Comparison of ENCODE assay signal across 1 mouse cellular context in genomic region chr5:76950343-76951105, GRCm38 (mm10).
TF ChIP-seq lines count a peak whose summit lies in the region.

No protein-coding gene starts in this region.

TF ChIP-seq in CH12.LX, 34 proteins besides CTCF, POLR2A, EP300 and RAD21:
- 0 out of 2 replicates have a peak, but pooled peaks have one; percentile 89 for TF ChIP-seq MYC (IDR thresholded peaks at IDR 0.05; ENCODE audit: low read depth, low read length)
- no peak for TF ChIP-seq HCFC1 (IDR thresholded peaks at IDR 0.05; ENCODE audit: low read depth, low read length)
